Mouse (Mus musculus): ENCODE data around the gene Cyp3a41b. TPM values are rescaled to one million over a fixed set of nuclear protein-coding genes. Genes with fewer than 3 reads are reported as not detected.

Cyp3a41b gene
- polyA plus RNA-seq (2017; shearing (Covaris generic)): not detected

DNA sequence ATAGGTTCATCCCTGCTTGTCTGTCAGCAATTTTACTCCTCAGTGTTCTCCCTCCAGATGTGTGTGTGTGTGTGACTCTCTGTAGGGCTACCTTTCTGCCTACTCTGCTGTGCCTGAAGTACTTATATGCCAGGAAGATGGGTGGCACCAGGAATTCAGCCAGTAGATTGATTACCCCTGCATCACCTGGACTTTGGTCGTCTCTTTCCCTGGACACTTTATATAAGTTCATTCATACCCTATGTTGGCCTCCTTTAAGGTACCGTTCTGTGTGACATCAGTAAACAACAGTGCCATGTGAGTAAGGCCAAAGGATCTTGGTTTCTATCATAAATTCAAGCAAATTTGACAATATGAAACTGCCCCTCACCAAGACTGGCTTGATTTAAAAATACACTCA, at the start of gene Cyp3a41b:
Gene Cyp3a41b (minus strand): TSS at position 101 of the 400 bp plus-strand sequence.

Other genes with a start within 250 kb of the Cyp3a41b start
- not detected for gene Cyp3a57, start 239.5 kb downstream of the Cyp3a41b start, polyA plus RNA-seq (2017; shearing (Covaris generic))
- gene Cyp3a16, start 115.0 kb downstream of the Cyp3a41b start, polyA plus RNA-seq (2017; shearing (Covaris generic)): not detected
- gene Cyp3a41a, start 135.4 kb upstream of the Cyp3a41b start, polyA plus RNA-seq (2017; shearing (Covaris generic)): not detected
- not detected for gene Cyp3a44, start 221.1 kb upstream of the Cyp3a41b start, polyA plus RNA-seq (2017; shearing (Covaris generic))

All from inflammation-experienced regulatory T-cells, adult 16 weeks (primary cell).